Comparison of ENCODE assay signal across 24 mouse cellular contexts in genomic region chr9:15800402-15800801, GRCm38 (mm10).
DNase-seq lines count a peak whose midpoint lies in the region; ATAC-seq and TF ChIP-seq lines count a peak whose summit lies in the region.
"Had no signal": no experiment of that assay in that cellular context is flagged by ENCODE, and none has a peak within 500 bp of the region (broad histone marks: within the 10 kb centered on the region; RNA-seq: fewer than 3 reads in every experiment).

No protein-coding gene starts in this region.

- no peaks in the 10 kb centered on the region for H3K79me2 ChIP-seq in heart, adult 2 months (replicated peaks; ENCODE audit: control insufficient read depth, insufficient read depth, low read length)

- peak; percentile 23 for DNase-seq in heart, adult 11 months
- DNase-seq in heart, adult 2 months, result no peak
- no peak for DNase-seq in hindbrain, embryonic 10.5 days (ENCODE audit: low spot score)
- peak; percentile 13 for DNase-seq in midbrain, postnatal 0 days (ENCODE audit: low spot score)
- no peak for DNase-seq in midbrain, embryonic 10.5 days (ENCODE audit: low spot score)
- DNase-seq: adrenal gland, adult 8-10 months; adrenal gland, postnatal 14 days; adrenal gland, postnatal 36 days; B cell, adult 2 months; cerebellum, adult 11-12 months; cerebellum, adult 2 months; cerebellum, adult 9-10 months; cerebellum, postnatal 10 days; cerebellum, postnatal 25 days had no signal

- intact Hi-C loops in heart, adult 2 months (cut with DNase I), result no loop called here

- no peak overlapping the region for H3K4me3 ChIP-seq in heart, adult 2 months
- no peak overlapping the region for H3K4me3 ChIP-seq in hindbrain, embryonic 16.5 days (ENCODE audit: low read length)
- H3K4me3 ChIP-seq in hindbrain, embryonic 10.5 days, result no peak overlapping the region
- H3K4me3 ChIP-seq in midbrain, postnatal 0 days (ENCODE audit: low read depth, low read length), result no peak overlapping the region
- no peak overlapping the region for H3K4me3 ChIP-seq in midbrain, embryonic 10.5 days
- H3K4me3 ChIP-seq: embryonic facial prominence, embryonic 10.5 days; embryonic facial prominence, embryonic 12.5 days; forebrain, embryonic 13.5 days; forebrain, embryonic 15.5 days had no signal

- no peak for TF ChIP-seq POLR2A in heart, adult 2 months (IDR thresholded peaks at IDR 0.05; ENCODE audit: insufficient read depth, low read depth, low read length)

- H3K36me3 ChIP-seq in heart, adult 2 months (ENCODE audit: control insufficient read depth, insufficient read depth, low read length), result no peaks in the 10 kb centered on the region
- no peaks in the 10 kb centered on the region for H3K36me3 ChIP-seq in hindbrain, embryonic 16.5 days (ENCODE audit: control insufficient read depth, insufficient read depth, low read length)
- no peaks in the 10 kb centered on the region for H3K36me3 ChIP-seq in hindbrain, embryonic 10.5 days
- H3K36me3 ChIP-seq in midbrain, postnatal 0 days (ENCODE audit: insufficient read depth, low read length), result no peaks in the 10 kb centered on the region
- H3K36me3 ChIP-seq in midbrain, embryonic 10.5 days, result no peaks in the 10 kb centered on the region
- H3K36me3 ChIP-seq: embryonic facial prominence, embryonic 10.5 days; embryonic facial prominence, embryonic 12.5 days; forebrain, embryonic 15.5 days; G1E had no signal

- peaks cover 2% of the 10 kb centered on the region; the same call in 1 of the 2 replicates for H3K4me1 ChIP-seq in heart, adult 2 months (ENCODE audit: control insufficient read depth, insufficient read depth, low read length)
- H3K4me1 ChIP-seq in hindbrain, embryonic 16.5 days (ENCODE audit: control insufficient read depth, insufficient read depth, low read depth, low read length), result no peaks in the 10 kb centered on the region
- no peaks in the 10 kb centered on the region for H3K4me1 ChIP-seq in hindbrain, embryonic 10.5 days (replicated peaks)
- no peaks in the 10 kb centered on the region for H3K4me1 ChIP-seq in midbrain, postnatal 0 days (ENCODE audit: insufficient read depth, low read length)
- H3K4me1 ChIP-seq in midbrain, embryonic 10.5 days, result no peaks in the 10 kb centered on the region
- H3K4me1 ChIP-seq: embryonic facial prominence, embryonic 10.5 days; embryonic facial prominence, embryonic 12.5 days; forebrain, embryonic 13.5 days; forebrain, embryonic 15.5 days had no signal

- no peak overlapping the region for H3K27ac ChIP-seq in heart, adult 2 months
- no peak overlapping the region for H3K27ac ChIP-seq in hindbrain, embryonic 16.5 days (ENCODE audit: low read depth, low read length)
- no peak overlapping the region for H3K27ac ChIP-seq in hindbrain, embryonic 10.5 days
- no peak overlapping the region for H3K27ac ChIP-seq in midbrain, postnatal 0 days (ENCODE audit: low read depth, low read length)
- no peak overlapping the region for H3K27ac ChIP-seq in midbrain, embryonic 10.5 days (replicated peaks)
- H3K27ac ChIP-seq: embryonic facial prominence, embryonic 10.5 days; embryonic facial prominence, embryonic 12.5 days; forebrain, embryonic 13.5 days; forebrain, embryonic 15.5 days had no signal

- TF ChIP-seq CTCF in heart, adult 2 months (IDR thresholded peaks at IDR 0.05), result no peak
- TF ChIP-seq CTCF in midbrain, postnatal 0 days (IDR thresholded peaks at IDR 0.05), result no peak

- H3K4me2 ChIP-seq in hindbrain, embryonic 16.5 days (ENCODE audit: low read length), result no peak overlapping the region
- no peak overlapping the region for H3K4me2 ChIP-seq in midbrain, postnatal 0 days (ENCODE audit: low read depth, low read length, poor library complexity, severe bottlenecking)
- H3K4me2 ChIP-seq: embryonic facial prominence, embryonic 12.5 days; forebrain, embryonic 13.5 days; forebrain, embryonic 15.5 days had no signal

- no peak for TF ChIP-seq EP300 in heart, adult 2 months (IDR thresholded peaks at IDR 0.05; ENCODE audit: insufficient read depth, low read depth, low read length)

- no peaks in the 10 kb centered on the region for H3K9me3 ChIP-seq in hindbrain, embryonic 16.5 days (ENCODE audit: control insufficient read depth, low read length)
- no peaks in the 10 kb centered on the region for H3K9me3 ChIP-seq in hindbrain, embryonic 10.5 days
- no peaks in the 10 kb centered on the region for H3K9me3 ChIP-seq in midbrain, postnatal 0 days (ENCODE audit: low read length)
- no peaks in the 10 kb centered on the region for H3K9me3 ChIP-seq in midbrain, embryonic 10.5 days (replicated peaks)
- H3K9me3 ChIP-seq: embryonic facial prominence, embryonic 10.5 days; embryonic facial prominence, embryonic 12.5 days; forebrain, embryonic 13.5 days; forebrain, embryonic 15.5 days; G1E had no signal

- 81% methylated on average over 5 of the region's 5 CpGs for WGBS in heart, adult 2 months
- 72% methylated on average over 5 of the region's 5 CpGs for WGBS in hindbrain, embryonic 16.5 days
- 90% methylated on average over 5 of the region's 5 CpGs for WGBS in hindbrain, embryonic 10.5 days
- 79% methylated on average over 5 of the region's 5 CpGs for WGBS in midbrain, postnatal 0 days
- WGBS in midbrain, embryonic 10.5 days, result 90% methylated on average over 5 of the region's 5 CpGs

- no peaks in the 10 kb centered on the region for H3K27me3 ChIP-seq in heart, adult 2 months (ENCODE audit: control insufficient read depth, insufficient read depth, low read length)
- no peaks in the 10 kb centered on the region for H3K27me3 ChIP-seq in hindbrain, embryonic 16.5 days (replicated peaks; ENCODE audit: control insufficient read depth, insufficient read depth, low read length)
- H3K27me3 ChIP-seq in hindbrain, embryonic 10.5 days (ENCODE audit: insufficient read depth, poor library complexity, severe bottlenecking), result no peaks in the 10 kb centered on the region
- no peaks in the 10 kb centered on the region for H3K27me3 ChIP-seq in midbrain, postnatal 0 days (ENCODE audit: insufficient read depth, low read length)
- H3K27me3 ChIP-seq in midbrain, embryonic 10.5 days (ENCODE audit: low read depth, poor library complexity, severe bottlenecking), result no peaks in the 10 kb centered on the region
- H3K27me3 ChIP-seq: CH12.LX; embryonic facial prominence, embryonic 12.5 days; forebrain, embryonic 13.5 days; forebrain, embryonic 15.5 days; Patski had no signal

- no peak overlapping the region for H3K9ac ChIP-seq in heart, adult 2 months (ENCODE audit: low read depth, low read length)
- no peak overlapping the region for H3K9ac ChIP-seq in hindbrain, embryonic 16.5 days (ENCODE audit: low read depth, low read length)
- H3K9ac ChIP-seq in midbrain, postnatal 0 days (replicated peaks; ENCODE audit: low read length, poor library complexity, severe bottlenecking), result no peak overlapping the region
- H3K9ac ChIP-seq: embryonic facial prominence, embryonic 12.5 days; forebrain, embryonic 13.5 days; forebrain, embryonic 15.5 days had no signal

- ATAC-seq in hindbrain, embryonic 16.5 days, result 0 out of 2 replicates have a peak, but pooled peaks have one; percentile 48
- no peak for ATAC-seq in midbrain, postnatal 0 days (ENCODE audit: low FRiP score)
- ATAC-seq: activated CD4-positive, CD25-positive, alpha-beta regulatory T cell, adult 4 months; CD4-positive, CD25-positive, alpha-beta regulatory T cell, adult 4 months; forebrain, embryonic 13.5 days; forebrain, embryonic 15.5 days; Patski had no signal

Comparison
In these comparisons a context has a peak if more than half of its experiments do, and no peak if none do; other contexts are left out.
1. DNase-seq: peak in heart, adult 11 months (single experiment) and midbrain, postnatal 0 days (single experiment); none in heart, adult 2 months (0 of 2), hindbrain, embryonic 10.5 days (single experiment) and midbrain, embryonic 10.5 days (single experiment).